Mouse (Mus musculus): ENCODE data around the gene Tmem202. TPM values are rescaled to one million over a fixed set of nuclear protein-coding genes. Genes with fewer than 3 reads are reported as not detected.

Tmem202 gene
- polyA plus RNA-seq (2012; rRNA removed) = 0.02 and 0.05 TPM in 2 replicates

DNA sequence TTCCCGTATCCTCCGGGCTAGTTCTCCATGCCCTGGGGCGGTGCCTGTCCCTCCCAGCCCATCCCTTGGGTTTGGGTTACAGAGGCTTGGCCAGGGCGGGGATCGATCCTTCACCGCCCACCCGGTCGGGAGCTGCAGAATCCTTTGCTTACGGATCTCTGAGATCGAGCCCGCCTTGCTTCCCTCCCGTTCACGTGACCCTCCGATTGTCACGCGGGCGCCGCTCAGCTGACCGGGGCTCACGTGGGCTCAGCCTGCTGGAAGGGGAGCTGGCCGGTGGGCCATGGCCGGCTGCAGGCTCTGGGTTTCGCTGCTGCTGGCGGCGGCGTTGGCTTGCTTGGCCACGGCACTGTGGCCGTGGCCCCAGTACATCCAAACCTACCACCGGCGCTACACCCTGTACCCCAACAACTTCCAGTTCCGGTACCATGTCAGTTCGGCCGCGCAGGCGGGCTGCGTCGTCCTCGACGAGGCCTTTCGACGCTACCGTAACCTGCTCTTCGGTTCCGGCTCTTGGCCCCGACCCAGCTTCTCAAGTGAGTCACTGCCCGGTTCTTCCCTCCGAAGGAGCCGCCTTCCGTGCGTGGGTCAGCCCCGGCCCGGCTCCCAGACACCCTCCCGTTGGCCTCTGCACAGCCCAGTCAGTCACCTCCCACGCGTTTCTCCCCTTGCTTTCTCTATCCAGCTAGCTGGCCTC is at the start of gene Tmem202, which contains the start of gene Hexa:
Gene Tmem202, minus strand, starts transcription at position 407 of the 697 bp plus-strand sequence.
Gene Hexa, plus strand, starts transcription at position 100 of the 697 bp plus-strand sequence.

DNA sequence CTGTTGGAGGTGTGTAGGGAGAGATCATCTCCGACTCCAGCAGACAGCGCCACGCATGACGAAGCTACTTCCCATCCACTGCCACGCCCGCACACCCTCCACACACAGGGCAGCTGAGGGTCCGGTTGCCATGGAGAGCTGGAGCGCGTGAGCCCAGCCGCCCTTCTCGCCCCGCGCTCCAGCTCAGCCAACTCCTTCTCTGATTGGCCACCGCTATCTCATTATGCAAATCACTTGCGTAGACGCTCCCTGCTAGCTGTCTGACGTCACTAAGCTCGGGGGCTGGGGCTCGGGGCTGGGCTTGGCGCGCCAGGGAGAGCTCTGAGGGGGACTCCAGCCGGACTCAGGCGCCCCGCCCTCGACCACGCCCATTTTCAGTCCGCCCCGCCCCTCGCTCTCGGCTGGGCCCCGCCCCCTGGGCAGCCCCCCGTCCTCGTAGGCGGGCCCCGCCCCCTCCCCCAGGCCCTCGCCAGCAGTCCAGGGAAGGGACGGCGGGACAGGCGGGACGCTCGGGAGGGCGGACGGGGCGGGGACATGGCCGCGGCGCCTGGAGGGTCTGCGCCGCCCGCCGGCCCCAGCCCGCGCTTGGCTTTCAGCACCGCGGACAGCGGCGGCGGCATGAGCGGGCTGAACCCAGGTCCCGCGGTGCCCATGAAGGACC is 38.3 kb upstream of the Tmem202 start, which contains the start of gene Celf6:
Gene Celf6, plus strand, starts transcription at position 74 of the 661 bp plus-strand sequence.

DNA sequence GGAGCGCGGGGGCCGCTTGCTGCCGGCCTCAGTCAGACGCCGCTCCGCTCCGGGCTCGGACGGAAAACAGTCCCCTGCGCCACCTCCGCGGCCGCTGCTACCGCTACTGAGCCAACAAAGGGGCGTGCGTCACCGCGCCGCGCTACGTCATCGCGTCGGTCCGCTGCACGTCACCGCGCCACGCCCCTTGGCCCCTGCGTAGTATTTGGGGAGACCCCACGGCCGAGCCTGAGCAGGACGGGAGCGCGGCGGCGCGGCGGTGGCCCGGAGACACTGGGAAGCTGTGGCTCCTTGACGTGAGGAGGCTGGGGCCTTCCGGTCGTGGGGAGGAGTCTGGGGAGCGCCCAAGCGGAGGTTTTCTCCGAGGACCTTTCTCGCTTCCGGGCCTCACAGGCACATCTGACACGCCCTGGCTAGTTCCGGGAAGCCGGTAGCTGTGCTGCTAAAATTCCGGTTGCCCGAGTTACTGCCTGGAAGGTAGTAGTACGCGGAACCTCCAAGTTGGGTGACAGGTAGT is 53.0 kb downstream of the Tmem202 start, which contains the start of gene Arih1:
Gene Arih1, minus strand, starts transcription at position 70 of the 517 bp plus-strand sequence.

Other genes starting within 250 kb of the Tmem202 start
- gene Adpgk, start 248.3 kb downstream of the Tmem202 start, polyA plus RNA-seq (2012; rRNA removed) = 9.6 and 15.9 TPM in 2 replicates
- 1.3 TPM in 2 replicates for gene Bbs4, start 186.3 kb downstream of the Tmem202 start, polyA plus RNA-seq (2012; rRNA removed)
- gene Arih1, start 53.2 kb downstream of the Tmem202 start, polyA plus RNA-seq (2012; rRNA removed) = 11.4 and 13.4 TPM in 2 replicates
- 17.0 and 19.4 TPM in 2 replicates for gene Hexa, start 307 bp downstream of the Tmem202 start, polyA plus RNA-seq (2012; rRNA removed)
- not detected in 2 replicates for gene Celf6, start 38.1 kb upstream of the Tmem202 start, polyA plus RNA-seq (2012; rRNA removed)
- gene Parp6, start 77.4 kb upstream of the Tmem202 start, polyA plus RNA-seq (2012; rRNA removed) = 4.7 and 5.9 TPM in 2 replicates
- 116 and 117 TPM in 2 replicates for gene Pkm, start 116.5 kb upstream of the Tmem202 start, polyA plus RNA-seq (2012; rRNA removed)
- 0.05 and 0.06 TPM in 2 replicates for gene Gramd2, start 140.3 kb upstream of the Tmem202 start, polyA plus RNA-seq (2012; rRNA removed)
- gene Senp8, start 210.9 kb upstream of the Tmem202 start, polyA plus RNA-seq (2012; rRNA removed) = 1.5 and 1.6 TPM in 2 replicates
- 2.7 TPM in 2 replicates for gene Myo9a, start 211.0 kb upstream of the Tmem202 start, polyA plus RNA-seq (2012; rRNA removed)